Mouse (Mus musculus): ENCODE data around the gene Dnajb2. TPM values are rescaled to one million over a fixed set of nuclear protein-coding genes. Genes with fewer than 3 reads are reported as not detected.
"Not testable (repeated sequence)": the region's sequence is repeated elsewhere in the genome, so short reads cannot be mapped to it uniquely, and the experiment has no call there.

The Dnajb2 gene
- total RNA-seq, 2 experiments from 2014 or later, result 32.4 to 38.8 TPM

DNA sequence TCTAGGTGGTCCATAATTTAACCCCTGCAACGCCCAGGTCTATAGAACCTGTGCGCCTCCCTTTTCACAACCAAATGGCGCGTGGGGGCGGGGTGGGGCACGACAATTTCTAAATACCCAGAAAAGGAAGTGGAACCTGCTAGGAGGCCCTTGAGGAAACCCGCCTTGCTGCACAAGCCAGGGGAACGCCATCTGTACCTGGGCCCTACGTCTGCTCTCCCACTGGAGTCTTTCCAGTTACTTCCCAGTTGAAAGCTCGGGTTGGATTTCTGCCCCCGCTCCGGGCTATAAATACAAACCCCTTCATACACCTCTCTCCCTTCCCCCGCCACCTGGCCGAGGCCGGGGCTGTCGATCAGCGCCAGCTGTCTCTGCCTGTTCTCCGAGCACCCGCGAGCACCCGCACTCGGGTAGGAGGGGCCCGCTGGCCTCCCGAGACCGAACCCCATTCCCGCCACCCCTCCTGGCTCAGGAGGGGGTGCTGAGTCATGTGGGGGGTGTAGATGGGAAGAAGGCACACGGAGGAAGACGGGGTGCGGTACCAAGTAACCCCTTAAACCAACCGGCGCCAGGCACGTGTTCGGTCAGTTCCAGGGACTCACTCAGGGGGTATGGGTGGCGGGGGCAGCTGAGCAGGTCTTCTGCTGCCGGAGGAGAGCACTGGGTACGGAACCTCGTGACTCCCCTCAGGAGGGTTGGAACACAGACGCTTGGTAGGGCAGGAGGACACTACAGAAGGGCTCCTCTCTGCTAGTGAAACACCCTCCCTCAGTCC is 17.8 kb upstream of the Dnajb2 start:
- DNase-seq, result peak; percentile 74

DNA sequence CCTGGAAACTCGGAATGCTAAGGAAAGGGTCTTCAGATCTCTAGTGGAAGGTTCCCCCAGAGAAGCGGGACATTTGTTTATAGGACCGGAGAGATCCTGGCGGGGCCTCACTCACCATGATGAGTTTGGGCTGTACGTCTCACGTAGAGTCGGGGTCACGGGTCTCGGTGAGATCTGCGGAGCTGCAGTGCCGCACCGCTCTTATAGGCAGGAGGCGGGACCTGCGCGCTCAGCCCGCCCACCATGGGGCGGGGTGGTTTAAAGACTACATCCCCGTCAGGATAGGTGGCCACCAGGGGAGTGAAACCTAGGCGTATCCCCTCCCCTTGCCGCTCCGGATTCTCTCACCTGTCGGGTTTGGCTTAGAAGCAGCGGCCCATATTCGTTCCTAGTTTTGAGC is 17.1 kb upstream of the Dnajb2 start:
- DNase-seq, result peak; percentile 84

DNA sequence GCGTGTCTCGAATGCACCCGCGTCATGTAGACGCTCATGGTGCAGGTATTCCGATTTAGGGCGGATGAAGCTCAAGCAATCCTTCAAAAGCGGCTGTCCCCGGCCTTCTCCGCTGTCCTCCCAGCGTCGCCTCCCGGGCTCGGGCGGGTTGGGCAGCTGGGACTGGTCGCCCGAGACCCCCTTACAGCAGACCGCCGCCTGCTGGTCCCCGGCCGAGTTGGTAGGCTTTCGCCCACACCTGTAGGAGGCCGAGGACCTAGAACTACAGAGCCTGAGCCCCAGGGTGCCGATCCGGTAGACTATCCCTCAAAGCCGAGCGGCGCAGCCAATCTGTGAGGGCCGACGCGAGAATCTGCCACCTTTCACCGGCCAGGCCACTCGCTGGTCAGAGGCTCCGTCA is 16.7 kb upstream of the Dnajb2 start, which contains the start of gene Tuba4a:
TSS of gene Tuba4a (minus strand) at position 335 of the 400 bp plus-strand sequence.
- DNase-seq, result no peak

DNA sequence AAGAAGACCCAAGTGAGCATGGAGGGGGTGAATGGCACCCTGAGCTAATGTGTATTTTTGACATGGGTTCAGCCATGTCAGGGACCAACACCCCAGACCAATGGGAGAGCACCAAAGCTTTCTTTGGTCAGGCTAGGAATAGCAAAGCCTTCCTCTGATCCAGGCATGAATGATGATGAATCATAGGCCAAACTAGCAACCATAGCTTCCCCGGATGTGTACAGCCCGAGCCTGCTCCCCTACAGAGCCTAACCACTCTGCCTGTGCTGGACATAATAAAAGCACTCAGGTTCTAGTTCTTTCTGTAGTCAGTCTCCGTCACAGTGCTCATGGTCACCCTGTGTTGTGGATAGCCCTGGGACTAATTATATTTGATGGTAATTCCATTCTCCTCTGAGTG is 14.7 kb upstream of the Dnajb2 start:
- DNase-seq, result no peak

DNA sequence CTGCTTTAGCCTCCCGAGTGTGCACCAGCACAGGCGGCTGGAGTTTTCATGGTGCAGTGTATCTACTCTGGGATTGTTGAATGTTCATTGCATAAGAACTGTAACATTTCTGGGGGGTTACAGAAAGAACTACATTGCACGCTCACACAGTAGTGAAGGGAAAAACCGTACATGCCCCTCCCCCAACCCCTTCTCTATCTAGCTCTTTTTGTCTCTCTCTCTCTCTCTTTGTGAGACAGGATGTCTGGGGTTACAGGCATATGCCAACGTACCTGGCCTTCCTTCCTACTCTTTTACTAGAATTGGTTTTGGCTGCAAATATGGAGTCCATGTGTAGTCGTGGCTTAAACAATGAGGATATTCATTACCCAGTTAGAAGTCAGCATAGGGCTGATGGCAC is 13.3 kb upstream of the Dnajb2 start:
- no peak for DNase-seq

DNA sequence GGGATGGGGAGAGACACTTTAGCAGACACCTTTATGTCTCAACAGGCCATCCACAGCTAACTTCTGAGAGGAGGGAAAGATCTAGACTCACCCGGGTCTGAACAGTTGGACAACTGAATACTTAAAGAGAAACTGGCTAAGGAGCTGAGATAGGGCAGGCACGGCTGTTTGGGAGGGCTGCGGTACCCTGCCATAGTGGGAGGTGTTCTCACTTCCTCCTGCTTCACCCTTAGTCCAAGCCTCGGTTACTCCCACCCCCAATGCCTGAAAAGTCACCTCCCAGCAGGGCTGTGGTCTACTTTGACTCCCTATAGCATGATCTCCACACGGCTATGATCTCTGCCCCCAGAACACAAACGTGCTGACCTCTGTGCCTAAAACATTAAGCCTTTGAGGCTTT is 12.7 kb upstream of the Dnajb2 start:
- no peak for DNase-seq

DNA sequence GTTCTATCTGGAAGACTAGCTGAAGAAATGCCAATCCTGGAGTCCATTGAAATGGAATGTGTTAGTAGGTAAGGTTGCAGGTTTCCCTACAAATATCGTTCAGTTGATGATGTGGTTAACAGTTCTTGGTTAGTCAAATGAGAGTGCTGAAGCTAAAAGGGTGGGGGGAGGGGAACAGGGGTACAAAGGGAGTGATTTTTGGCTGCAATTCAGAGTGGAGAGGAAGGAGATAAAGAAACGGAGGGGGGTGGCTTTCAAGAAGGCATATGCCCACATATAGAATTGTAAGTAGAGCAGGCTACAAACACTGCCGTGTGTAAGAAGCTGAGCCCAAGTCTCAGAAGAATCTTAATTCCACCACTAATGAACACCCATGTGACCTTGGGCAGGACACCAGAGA is 10.7 kb upstream of the Dnajb2 start:
- no peak for DNase-seq

DNA sequence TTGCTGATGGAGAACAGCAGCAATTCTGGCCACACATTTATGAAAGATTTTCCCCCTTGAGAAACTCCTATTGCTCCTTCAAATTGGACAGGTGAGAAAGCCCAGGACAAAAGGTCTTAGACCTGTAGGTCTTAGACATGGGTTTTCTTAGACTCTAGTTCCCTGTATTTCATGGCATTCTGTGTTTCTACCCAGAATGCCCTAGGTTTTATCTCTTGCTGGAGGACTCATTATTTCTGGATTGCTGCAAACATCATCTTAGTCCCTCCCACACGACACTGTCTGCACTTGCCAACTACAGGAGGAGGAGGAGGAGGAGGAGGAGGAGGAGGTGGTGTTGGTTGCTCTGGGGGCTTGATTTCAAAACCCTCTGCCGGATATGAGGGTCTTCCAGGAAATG is 10.1 kb upstream of the Dnajb2 start:
- DNase-seq, result no peak

DNA sequence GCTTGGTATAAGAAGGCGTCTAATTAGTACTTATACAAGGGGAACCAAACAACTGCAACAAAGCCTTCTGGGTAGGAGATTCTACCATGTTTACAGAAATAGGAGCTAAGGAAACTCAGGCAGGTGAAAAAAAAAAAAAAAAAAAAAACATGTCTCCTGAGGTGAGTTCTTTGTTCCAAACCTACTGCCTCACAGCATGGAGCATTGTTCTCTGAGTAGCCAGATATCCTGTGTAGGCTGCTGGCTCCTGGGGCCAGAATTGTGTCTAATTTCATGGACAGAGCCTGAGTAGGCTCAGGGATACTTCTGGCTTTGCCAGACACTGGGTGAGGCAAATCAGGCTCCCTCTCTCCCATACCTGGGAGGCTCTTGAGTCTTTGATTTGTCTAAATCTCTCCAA is 8.6 kb upstream of the Dnajb2 start:
- no peak for DNase-seq

DNA sequence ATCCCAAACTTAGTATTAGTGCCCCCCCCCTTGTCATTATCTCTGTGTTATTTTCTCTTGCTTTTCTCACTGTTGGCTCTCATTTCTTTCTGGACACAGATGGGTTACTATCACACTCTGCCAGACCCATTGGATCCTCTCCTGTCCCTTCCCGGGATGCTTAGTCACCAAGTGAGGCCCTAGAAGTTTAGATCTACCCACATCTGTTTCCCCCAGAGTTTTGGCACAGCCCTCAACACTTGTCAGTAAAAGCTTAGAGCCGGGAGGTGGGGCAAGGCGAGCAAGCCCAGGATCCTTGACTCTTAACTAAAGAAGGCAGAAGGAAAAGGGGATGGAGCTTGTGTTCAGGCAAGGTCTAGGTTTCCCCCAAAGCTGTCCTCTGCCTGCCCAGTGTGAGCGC is 7.0 kb upstream of the Dnajb2 start:
- no peak for DNase-seq

DNA sequence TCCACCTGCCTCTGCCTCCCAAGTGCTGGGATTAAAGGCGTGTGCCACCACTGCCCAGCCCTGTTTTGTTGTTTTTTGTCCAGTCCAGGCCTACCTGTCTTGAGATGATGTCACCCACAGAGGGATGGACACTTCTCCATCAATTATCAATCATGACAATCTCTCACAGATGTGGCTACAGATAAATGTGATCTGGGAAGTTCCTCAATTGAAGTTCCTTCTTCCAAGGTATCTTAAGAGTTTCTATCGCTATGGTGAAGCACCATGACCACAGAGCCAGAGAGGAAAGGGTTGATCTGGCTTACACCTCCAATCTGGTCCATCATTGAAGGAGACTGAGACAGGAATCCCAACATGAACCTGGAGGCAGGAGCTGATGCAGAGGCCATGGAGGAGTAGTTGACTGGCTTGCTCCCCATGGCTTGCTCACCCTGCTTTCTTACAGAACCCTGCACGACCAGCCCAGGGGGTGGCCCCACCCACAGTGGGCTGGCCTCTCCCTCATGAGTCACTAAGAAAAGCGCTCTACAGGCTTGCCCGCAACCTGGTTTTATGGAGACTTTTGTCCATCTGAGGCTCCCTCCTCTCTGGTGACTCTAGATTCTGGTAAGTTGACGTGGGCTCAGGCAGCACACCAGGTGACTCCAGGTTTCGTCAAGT is 5.7 kb upstream of the Dnajb2 start:
- no peak for DNase-seq

DNA sequence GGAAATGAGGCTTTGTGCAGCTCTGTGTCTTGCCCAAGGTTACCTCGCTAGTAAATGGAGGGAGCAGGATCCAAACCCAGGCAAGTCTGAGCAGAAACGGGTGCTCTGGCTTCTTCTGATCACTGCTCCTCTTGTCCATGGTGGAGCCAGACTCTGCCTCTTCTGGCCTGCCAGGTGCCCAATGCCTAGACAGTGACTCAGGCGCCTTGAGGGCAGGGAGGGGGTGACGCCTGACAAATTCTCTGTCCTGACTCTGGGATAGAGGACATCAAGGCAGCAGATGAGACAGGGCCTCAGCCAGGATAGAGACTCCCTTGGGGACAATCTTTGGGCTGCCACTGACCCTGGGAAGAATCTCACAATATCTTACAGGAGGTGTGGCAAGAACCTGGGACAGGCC is 5.0 kb upstream of the Dnajb2 start:
- DNase-seq, result no peak

DNA sequence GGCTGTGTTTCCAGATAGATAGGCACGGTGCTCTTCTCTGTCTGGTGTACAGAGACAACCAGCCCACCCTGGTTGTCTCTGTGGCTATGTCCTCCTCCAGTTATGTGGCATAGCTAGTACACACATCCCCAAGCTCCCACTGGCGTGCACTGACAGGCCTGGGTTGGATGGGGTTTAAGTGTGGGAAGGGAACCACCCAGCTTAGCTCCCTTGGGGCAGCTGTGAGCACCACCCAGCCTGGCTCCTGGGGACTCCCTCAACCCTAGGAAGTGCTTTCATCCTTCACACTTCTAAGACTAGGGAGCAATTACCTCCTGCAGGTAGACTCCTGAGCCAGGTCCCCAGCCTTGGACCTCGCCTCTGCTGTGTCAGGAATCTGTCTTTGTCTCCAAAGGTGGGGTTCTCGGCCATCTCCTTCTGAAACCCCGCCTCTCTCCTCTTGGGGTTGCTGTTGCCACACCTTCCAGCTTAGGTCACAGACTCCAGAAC is 4.5 kb upstream of the Dnajb2 start, which contains the start of gene A630095N17Rik:
TSS of gene A630095N17Rik (minus strand) at position 439 of the 489 bp plus-strand sequence.
- DNase-seq, result no peak

DNA sequence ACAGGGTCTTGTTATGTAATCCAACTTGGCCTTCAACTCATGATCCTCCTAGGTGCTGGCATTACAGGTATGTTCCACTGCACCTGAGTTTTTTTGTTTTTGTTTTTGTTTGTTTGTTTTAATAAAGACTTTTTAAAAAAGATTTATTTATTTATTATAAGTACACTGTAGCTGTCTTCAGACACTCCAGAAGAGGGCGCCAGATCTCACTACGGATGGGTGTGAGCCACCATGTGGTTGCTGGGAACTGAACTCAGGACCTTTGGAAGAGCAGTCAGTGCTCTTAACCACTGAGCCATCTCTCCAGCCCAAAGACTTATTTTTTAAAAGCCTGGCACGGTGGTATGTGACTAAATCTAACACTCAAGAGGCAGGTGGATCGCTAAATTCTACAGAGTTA is 3.7 kb upstream of the Dnajb2 start:
- not testable (repeated sequence) for DNase-seq

DNA sequence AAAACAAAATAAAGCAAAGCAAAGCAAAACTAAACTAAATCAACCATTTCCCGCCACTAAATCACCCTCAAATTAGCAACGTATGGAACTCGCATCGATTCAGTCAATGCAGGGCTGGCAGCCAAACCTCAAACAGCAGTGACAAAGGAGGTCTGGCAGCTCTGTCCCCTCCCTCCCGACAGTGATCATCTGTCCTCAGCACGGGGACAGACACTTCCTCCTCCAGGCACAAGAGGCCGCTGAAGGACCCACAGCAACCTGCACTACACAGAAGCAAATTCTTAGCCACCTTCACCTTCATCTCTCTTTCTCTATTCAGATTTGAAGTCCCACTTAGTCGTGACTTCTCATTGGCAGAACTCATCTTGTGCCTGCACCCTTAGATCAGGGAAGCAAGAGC is 1.6 kb upstream of the Dnajb2 start:
- DNase-seq, result no peak

DNA sequence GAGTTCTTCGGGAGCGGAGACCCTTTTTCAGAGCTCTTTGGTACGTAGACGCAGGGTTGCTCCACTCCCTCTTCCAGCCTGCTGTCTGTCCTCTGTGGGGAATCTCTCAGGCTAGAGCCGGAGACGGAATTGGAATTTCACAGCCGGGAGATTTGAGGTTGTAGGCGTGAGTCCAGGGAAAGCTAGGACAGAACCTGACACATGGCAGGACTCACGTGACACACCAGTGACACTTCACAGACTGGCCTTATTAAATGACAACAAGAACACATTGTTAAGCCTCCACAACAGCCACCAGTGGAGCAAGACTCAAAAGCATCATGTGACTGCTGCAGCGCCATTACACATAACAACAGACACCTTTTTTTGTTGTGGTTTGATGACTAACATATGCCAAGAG is 3.4 kb downstream of the Dnajb2 start:
- no peak for DNase-seq

DNA sequence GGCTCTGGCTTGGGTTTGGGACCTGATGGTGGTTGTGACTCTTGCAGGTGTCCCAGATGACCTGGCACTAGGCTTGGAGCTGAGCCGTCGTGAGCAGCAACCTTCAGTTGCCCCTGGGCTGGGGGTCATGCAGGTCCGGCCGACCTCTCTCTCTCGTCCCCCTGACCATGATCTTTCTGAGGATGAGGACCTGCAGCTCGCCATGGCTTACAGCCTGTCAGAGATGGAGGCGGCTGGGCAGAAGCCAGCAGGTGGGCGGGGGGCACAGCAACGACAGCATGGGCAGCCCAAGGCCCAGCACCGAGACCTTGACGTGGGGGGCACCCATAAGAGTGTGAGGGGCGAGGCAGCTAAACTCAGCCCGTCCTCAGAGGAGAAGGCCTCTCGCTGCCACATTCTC is 7.2 kb downstream of the Dnajb2 start:
- no peak for DNase-seq

DNA sequence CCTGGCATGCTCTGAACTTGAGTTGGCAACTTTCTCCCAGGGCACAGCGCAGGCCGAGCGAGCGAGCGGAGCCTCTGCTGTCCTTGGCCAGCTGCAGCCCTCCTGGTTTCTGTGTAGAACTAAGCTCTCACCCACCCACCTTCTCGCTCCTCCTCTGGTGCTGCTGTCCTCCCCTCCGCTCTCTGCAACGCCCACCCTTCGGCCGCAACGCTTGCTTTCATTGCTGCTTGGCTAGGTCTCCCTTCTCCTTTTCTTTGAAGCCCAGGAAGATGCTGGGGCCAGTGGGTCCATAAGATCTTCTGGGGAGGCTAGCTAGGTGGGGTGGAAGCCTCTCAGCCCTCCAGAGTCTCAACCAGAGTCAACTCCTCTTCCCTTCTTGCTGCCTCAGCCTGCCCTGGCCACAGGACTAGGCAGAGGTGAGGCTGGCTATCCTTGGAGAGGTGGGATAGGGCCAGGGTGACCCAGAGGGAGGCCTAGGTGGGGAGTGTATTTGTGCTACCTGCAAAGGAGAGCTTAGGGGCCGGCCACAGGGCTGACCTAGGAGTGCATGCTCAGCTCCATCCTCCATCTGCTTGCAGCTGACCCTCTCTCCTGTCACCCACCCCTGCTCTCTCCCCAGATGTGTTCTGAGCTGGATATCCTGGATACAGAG is 8.1 kb downstream of the Dnajb2 start:
- DNase-seq, result no peak

DNA sequence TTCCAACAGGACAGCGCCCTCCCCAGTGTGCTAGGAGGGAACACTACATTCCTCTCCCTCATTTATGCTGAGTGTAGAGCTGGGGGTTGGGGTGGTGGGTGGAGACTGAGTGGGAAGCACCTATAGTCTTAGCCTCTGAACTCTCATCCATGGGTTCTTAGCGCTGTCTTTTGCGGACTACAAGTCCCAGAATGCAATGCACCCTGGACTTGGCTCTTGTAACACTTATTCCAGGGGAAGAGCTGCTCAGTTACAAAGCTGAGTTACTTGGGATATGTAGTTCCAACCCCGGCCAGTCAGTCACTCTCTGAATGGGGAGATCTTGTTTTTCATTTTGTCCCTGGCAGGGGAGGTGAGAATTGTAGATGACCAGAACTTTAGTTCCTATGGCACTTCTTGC is 8.6 kb downstream of the Dnajb2 start:
- DNase-seq, result peak; percentile 31

DNA sequence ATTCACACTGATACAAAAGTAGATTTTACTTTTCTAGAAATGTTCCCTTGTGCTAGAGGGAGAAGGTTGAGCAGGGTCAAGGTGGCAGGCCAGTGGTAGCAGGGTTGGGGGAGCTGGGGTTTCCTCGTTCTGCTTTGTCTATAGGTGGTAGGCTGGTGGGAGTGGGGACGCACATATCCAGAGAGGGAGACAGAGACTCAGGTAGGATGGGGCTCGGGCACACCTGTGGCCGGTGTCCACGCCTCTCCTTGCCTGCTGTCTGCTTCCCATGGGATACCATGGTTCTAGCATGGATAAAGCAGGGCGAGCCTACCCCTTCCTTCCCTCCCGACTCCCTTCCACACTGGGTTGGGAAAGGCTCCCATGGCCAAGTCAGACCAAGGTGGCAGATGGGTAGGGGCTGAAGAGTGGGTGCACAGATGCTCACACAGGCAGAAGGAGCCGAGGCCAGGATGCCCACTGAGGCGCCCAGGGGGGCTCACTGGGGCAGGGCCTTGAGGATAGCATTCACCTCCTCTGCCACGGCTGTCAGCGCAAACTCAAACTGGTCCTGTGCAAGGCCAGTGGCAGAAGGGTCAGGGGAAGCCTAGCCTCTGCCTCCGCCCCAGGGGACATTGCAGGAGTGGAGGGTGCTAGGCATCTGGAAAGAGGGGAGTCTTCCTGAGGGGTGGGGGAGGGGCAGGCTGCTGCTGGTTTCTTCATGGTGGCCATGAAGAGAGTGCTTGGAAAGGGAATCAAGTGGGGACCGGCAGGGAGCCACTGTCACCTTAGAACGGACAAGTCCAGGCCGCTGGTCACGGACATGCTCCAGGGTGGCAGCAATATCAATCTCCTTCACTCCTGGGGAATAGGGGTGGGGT is 11.1 kb downstream of the Dnajb2 start:
- DNase-seq, result no peak

DNA sequence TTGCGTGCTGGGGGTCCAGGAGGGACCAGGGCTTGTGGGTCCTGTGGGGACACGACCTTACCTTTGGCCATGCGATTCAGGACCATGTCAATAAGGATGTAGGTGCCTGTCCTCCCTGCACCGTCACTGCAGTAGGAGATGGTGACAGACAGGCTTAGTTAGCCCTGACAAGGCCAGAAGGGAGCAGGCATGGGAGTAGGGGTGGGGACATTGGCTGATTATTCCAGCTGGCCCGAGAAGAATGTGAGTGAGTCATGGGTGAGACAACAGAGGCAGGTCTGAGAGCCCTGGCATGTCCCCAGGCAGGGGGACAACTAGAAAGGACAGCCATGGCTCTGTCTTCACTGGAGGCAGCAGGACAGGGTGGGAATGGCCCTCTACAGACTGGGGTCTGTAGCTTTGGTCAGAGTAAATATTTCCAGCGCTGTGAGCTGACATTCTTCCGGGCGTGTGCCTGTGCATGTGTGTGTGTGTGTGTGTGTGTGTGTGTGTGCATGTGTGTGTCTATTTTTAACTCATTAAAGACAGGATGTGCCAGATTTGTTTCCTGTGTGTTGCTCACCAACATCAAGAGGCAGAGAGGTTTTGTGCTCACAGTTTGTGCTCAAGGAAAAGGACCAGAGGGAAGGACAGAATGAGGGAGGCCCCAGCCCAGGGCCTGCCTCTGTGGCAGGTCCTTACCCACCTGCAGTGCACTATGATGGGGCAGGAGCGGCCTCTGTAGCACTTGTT is 12.0 kb downstream of the Dnajb2 start:
- peak; percentile 38 for DNase-seq

DNA sequence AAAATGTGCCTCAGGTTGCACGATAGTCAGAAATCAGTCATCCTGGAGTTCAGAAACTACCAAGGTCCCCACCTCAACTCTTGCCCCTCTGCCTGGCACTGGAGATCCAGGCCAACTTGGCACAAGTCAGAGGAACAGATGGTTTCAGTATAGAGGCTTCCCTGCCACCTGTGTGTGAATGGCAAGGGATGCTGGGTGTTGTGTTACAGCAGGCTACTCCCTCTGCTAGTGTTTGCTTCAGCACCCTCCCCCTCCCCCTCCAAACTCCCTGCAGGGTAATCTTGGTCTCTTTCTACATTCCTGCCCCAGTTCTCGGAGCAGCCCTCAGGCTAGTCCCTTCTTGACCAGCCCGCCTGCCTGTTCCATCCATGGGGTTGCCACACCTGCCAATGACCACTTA is 14.3 kb downstream of the Dnajb2 start:
- no peak for DNase-seq

All from gastrocnemius, postnatal 10 days (tissue).